Mouse (Mus musculus) brain, adult 10 weeks (tissue): ENCODE data around the gene Rmi2. TPM values are rescaled to one million over a fixed set of nuclear protein-coding genes. Genes with fewer than 3 reads are reported as not detected.

Source experiments
- polyA plus RNA-seq: library from polyadenylated mRNA; stranded (reverse); fragments of 350-450 nt; fragmentation: Illumina TruSeq; extraction: RNeasy Lipid Tissue Mini Kit (QIAGEN cat#74804); gene quantifications from one replicate; pipeline ENCODE4 v1.2.3, GENCODE M21; 2015; ENCODE audit warnings: low read depth, low replicate concordance

Rmi2 gene
- 0.12 TPM for polyA plus RNA-seq

GRCm38 (mm10) chr16:10834911-10835587 lies at the start of gene Rmi2:
Rmi2 (plus strand) TSS chr16:10835059.

GRCm38 (mm10) chr16:10785371-10786231 lies 49.3 kb upstream of the Rmi2 start, which contains the start of gene Socs1:
Socs1 (minus strand) TSS chr16:10785536.

GRCm38 (mm10) chr16:10788271-10788670 lies 46.6 kb upstream of the Rmi2 start, which contains the start of gene Tnp2:
Tnp2 (minus strand) TSS chr16:10788660.

GRCm38 (mm10) chr16:10790702-10791101 lies 44.2 kb upstream of the Rmi2 start, which contains the start of gene Prm3:
Prm3 (minus strand) TSS chr16:10790914.

GRCm38 (mm10) chr16:10796034-10796433 lies 38.8 kb upstream of the Rmi2 start, which contains the start of gene Prm2:
Prm2 (minus strand) TSS chr16:10796134.

GRCm38 (mm10) chr16:10805789-10806527 lies 28.9 kb upstream of the Rmi2 start, which contains the start of gene Prm1:
Prm1 (minus strand) TSS chr16:10805839.

GRCm38 (mm10) chr16:10812865-10813371 lies 21.9 kb upstream of the Rmi2 start, which contains the start of gene Gm11172:
Gm11172 (plus strand) TSS chr16:10812915.

Other genes with a start within 250 kb of the Rmi2 start
- 0.42 TPM for gene Socs1, start 49.5 kb upstream of the Rmi2 start, polyA plus RNA-seq
- gene Tnp2, start 46.4 kb upstream of the Rmi2 start, polyA plus RNA-seq: not detected
- gene Prm3, start 44.1 kb upstream of the Rmi2 start, polyA plus RNA-seq: not detected
- 1.2 TPM for gene Prm2, start 38.9 kb upstream of the Rmi2 start, polyA plus RNA-seq
- gene Prm1, start 29.2 kb upstream of the Rmi2 start, polyA plus RNA-seq: 1.4 TPM
- not detected for gene Gm11172, start 22.1 kb upstream of the Rmi2 start, polyA plus RNA-seq
- 180 TPM for gene Snn, start 225.9 kb downstream of the Rmi2 start, polyA plus RNA-seq
- 35.5 TPM for gene Litaf, start 231.1 kb downstream of the Rmi2 start, polyA plus RNA-seq